Mouse (Mus musculus): ENCODE data around the gene Ugt1a6a.

DNA sequence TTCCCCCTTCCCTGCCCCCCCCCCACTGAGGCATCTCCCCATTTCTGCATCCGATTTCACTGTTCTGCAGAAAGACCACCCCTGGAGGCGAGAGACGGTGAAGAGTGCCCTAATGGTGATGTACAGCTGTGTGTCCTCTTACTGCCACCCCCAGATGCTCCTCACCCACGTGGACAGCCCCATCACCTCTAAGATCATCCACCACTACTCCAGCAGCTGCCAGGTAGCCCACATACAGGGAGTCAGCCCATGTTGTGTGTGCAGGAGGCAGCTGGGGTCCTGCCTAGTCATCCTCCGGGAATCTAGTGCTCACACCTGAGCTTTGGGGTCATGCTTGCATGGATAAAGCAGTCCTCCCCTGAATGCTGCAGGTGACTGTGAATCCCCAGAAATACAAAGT is 109.3 kb downstream of the Ugt1a6a start:
- TF ChIP-seq POLR2A (IDR thresholded peaks at IDR 0.05; ENCODE audit: low read depth, low read length) (no peak), CTCF (IDR thresholded peaks at IDR 0.05; ENCODE audit: extremely low read depth, insufficient read length, insufficient replicate concordance, low read depth, low read length) (no peak)

Measured in small intestine, adult 2 months (tissue).